Mouse (Mus musculus): Measurements from ENCODE around the gene Chrnd. TPM values are rescaled to one million over a fixed set of nuclear protein-coding genes. Genes with fewer than 3 reads are reported as not detected.

Gene Chrnd
- total and polyA plus RNA-seq, 2 experiments from 2014 or later, result not detected

DNA sequence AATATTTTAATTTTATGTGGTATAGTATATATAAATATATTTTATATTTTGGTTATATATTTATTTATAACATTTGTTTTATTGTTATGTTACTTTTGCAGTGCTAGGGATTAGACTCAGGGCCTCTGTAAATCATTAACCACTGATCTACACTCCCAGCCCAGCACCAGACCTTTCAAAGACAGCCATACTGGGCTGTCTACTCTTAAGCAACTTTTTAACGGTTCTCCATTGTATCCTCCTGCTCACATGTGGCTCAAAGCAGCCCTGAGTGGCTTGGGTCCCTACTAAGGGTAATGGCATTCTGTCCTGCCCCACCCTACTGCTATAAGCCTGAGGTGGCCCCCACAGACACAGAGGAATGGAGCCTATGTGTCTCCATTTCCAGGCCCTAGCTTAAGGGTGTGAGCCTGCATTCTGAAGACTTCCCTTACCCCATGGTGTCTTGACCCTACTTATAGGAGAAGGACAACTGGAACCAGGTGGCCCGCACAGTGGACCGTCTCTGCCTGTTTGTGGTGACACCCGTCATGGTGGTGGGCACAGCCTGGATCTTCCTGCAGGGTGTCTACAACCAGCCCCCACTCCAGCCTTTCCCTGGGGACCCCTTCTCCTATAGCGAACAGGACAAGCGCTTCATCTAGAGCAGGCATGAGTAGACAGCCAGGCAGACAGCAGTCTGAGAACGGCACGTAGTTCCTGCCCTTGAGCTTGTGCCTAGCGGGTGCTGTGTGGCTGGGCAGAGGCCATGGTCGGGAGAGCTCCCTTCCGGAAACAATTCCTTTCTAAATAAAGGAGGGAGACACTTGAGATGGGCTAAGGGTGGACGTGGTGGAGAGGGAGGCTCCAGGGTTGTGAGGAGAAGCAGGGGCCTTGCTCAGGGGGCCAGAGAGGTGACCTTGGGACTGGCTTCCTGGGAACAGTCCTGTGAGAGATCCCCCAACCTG, 8.0 kb downstream of the Chrnd start:
- WGBS, result 82% methylated on average over 12 of the region's 12 CpGs
- no peak overlapping the region for H3K4me2 ChIP-seq (ENCODE audit: low read depth)
- no peaks in the 10 kb centered on the region for H3K36me3 ChIP-seq (ENCODE audit: insufficient read depth)
- no peak overlapping the region for H3K27ac ChIP-seq (ENCODE audit: low read depth, low read length)
- DNase-seq, result no peak
- no peak for ATAC-seq
- no peaks in the 10 kb centered on the region for H3K4me1 ChIP-seq (ENCODE audit: insufficient read depth)
- no peaks in the 10 kb centered on the region for H3K9me3 ChIP-seq (ENCODE audit: low read length)
- no peak for TF ChIP-seq CTCF (IDR thresholded peaks at IDR 0.05; ENCODE audit: low read depth)
- H3K9ac ChIP-seq, result no peak overlapping the region
- no peak overlapping the region for H3K4me3 ChIP-seq (ENCODE audit: low read depth, low read length)
- H3K27me3 ChIP-seq (ENCODE audit: insufficient read depth, low read length), result no peaks in the 10 kb centered on the region

- H3K36me3 ChIP-seq (ENCODE audit: insufficient read depth), result no peaks in the 10 kb centered on the region
- H3K4me2 ChIP-seq (ENCODE audit: low read depth), result no peak overlapping the region
- 45% methylated on average over 2 of the region's 2 CpGs for WGBS
- H3K27ac ChIP-seq (ENCODE audit: low read depth, low read length), result no peak overlapping the region
- no peaks in the 10 kb centered on the region for H3K27me3 ChIP-seq (ENCODE audit: insufficient read depth, low read length)
- no peak for TF ChIP-seq CTCF (IDR thresholded peaks at IDR 0.05; ENCODE audit: low read depth)
- DNase-seq (no peak), ATAC-seq (no peak)
- no peaks in the 10 kb centered on the region for H3K4me1 ChIP-seq (ENCODE audit: insufficient read depth)
- no peak overlapping the region for H3K4me3 ChIP-seq (ENCODE audit: low read depth, low read length)
- H3K9me3 ChIP-seq (ENCODE audit: low read length), result no peaks in the 10 kb centered on the region
- no peak overlapping the region for H3K9ac ChIP-seq
Measured at GRCm38 (mm10) chr1:87200811-87201210, 10.4 kb downstream of the Chrnd start.

DNA sequence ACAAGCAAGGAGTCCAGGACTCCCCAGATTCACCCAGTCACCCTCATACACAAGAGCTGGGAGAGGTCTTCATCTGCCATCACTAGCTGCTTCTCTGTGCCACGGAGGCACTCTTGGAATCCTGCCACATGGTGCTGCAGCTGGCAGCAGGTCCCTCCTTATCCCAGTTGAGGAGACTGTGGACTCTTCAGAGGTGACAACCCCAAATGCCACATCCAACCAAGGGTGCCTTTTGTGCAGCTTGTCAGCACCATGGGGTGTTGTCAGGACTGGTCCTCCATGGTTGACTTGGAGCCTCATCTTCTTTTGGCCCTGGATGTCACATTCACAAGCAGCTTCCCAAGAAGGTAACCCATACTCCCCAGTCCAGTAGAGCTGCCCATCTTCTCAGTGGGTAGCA, 11.4 kb downstream of the Chrnd start:
- ATAC-seq (no peak), DNase-seq (no peak)
- Histone ChIP-seq H3K27ac (ENCODE audit: low read depth, low read length) (no peak overlapping the region), H3K9me3 (ENCODE audit: low read length) (no peaks in the 10 kb centered on the region), H3K4me1 (ENCODE audit: insufficient read depth) (no peaks in the 10 kb centered on the region), H3K36me3 (ENCODE audit: insufficient read depth) (no peaks in the 10 kb centered on the region), H3K4me2 (ENCODE audit: low read depth) (no peak overlapping the region), H3K27me3 (ENCODE audit: insufficient read depth, low read length) (no peaks in the 10 kb centered on the region), H3K9ac (no peak overlapping the region), H3K4me3 (ENCODE audit: low read depth, low read length) (no peak overlapping the region)
- no peak for TF ChIP-seq CTCF (IDR thresholded peaks at IDR 0.05; ENCODE audit: low read depth)
- 30% methylated on average over 1 of the region's 1 CpGs for WGBS

DNA sequence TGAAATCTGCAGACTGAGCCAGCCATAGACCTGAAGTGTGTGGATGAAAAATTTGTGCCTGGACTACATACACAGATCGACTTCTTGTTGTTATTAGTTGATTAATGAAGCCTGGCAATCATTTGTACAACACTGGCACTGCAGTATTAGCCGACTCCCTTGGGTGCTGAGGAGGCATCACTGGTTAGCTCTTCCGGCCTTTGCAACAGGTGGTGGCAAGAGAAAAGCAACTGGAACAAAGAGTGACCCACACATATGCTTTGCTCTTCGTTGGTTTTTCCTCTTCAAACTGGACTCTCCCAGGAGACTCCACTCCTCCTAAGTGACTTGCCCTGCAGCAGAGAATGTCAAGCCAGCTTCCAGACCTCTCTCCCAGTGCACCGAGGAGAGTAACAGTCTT, 13.4 kb downstream of the Chrnd start:
- WGBS, result 79% methylated on average over 5 of the region's 5 CpGs
- no peak overlapping the region for H3K4me3 ChIP-seq (ENCODE audit: low read depth, low read length)
- TF ChIP-seq CTCF (IDR thresholded peaks at IDR 0.05; ENCODE audit: low read depth), result no peak
- no peak overlapping the region for H3K27ac ChIP-seq (ENCODE audit: low read depth, low read length)
- no peak for DNase-seq
- H3K9ac ChIP-seq, result no peak overlapping the region
- H3K36me3 ChIP-seq (ENCODE audit: insufficient read depth), result no peaks in the 10 kb centered on the region
- no peak for ATAC-seq
- no peaks in the 10 kb centered on the region for H3K27me3 ChIP-seq (ENCODE audit: insufficient read depth, low read length)
- H3K4me1 ChIP-seq (ENCODE audit: insufficient read depth), result no peaks in the 10 kb centered on the region
- H3K4me2 ChIP-seq (ENCODE audit: low read depth), result no peak overlapping the region
- H3K9me3 ChIP-seq (ENCODE audit: low read length), result no peaks in the 10 kb centered on the region

GRCm38 (mm10) chr1:87204465-87204864, 14.1 kb downstream of the Chrnd start, which contains the start of gene Chrng:
Gene Chrng (plus strand): TSS chr1:87204657.
- WGBS, result 89% methylated on average over 7 of the region's 7 CpGs
- no peaks in the 10 kb centered on the region for H3K36me3 ChIP-seq (ENCODE audit: insufficient read depth)
- no peak within 1 kb of the TSS for H3K4me2 ChIP-seq (ENCODE audit: low read depth)
- H3K4me3 ChIP-seq (ENCODE audit: low read depth, low read length), result no peak within 1 kb of the TSS
- H3K27ac ChIP-seq (ENCODE audit: low read depth, low read length), result no peak within 1 kb of the TSS
- H3K27me3 ChIP-seq (ENCODE audit: insufficient read depth, low read length), result no peaks in the 10 kb centered on the region
- no peak for ATAC-seq
- no peak for TF ChIP-seq CTCF (IDR thresholded peaks at IDR 0.05; ENCODE audit: low read depth)
- no peaks in the 10 kb centered on the region for H3K4me1 ChIP-seq (ENCODE audit: insufficient read depth)
- no peak for DNase-seq
- H3K9ac ChIP-seq, result no peak within 1 kb of the TSS
- no peaks in the 10 kb centered on the region for H3K9me3 ChIP-seq (ENCODE audit: low read length)

- 76% methylated on average over 6 of the region's 6 CpGs for WGBS
Measured at GRCm38 (mm10) chr1:87205038-87205437, 14.6 kb downstream of the Chrnd start.

DNA sequence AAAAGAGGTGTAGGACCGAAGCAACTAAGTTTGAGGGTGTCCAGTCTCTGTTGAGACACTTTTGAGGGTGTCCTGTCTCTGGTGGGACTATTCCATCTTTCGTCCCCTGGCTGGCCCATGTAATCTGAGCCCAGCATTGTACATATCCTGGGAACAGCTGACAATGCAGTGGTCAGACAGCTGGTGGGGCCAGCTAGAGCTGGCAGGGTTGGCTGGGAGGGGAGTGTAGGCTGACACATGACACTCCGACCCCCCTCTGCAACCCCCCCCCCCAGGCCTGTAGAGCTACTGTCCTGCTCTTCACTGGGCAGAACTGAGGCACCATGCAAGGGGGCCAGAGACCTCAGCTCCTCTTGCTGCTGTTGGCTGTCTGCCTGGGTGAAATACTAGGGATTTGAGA, 15.1 kb downstream of the Chrnd start:
- no peak for ATAC-seq
- no peak overlapping the region for H3K9ac ChIP-seq
- no peaks in the 10 kb centered on the region for H3K4me1 ChIP-seq (ENCODE audit: insufficient read depth)
- no peaks in the 10 kb centered on the region for H3K27me3 ChIP-seq (ENCODE audit: insufficient read depth, low read length)
- H3K4me3 ChIP-seq (ENCODE audit: low read depth, low read length), result no peak overlapping the region
- H3K36me3 ChIP-seq (ENCODE audit: insufficient read depth), result no peaks in the 10 kb centered on the region
- 56% methylated on average over 3 of the region's 3 CpGs for WGBS
- no peak overlapping the region for H3K4me2 ChIP-seq (ENCODE audit: low read depth)
- no peak for TF ChIP-seq CTCF (IDR thresholded peaks at IDR 0.05; ENCODE audit: low read depth)
- no peaks in the 10 kb centered on the region for H3K9me3 ChIP-seq (ENCODE audit: low read length)
- DNase-seq, result no peak
- no peak overlapping the region for H3K27ac ChIP-seq (ENCODE audit: low read depth, low read length)

More at GRCm38 (mm10) chr1:87205038-87205437, 14.6 kb downstream of the Chrnd start:
- ATAC-seq (no peak), DNase-seq (no peak)
- Histone ChIP-seq H3K9me3 (ENCODE audit: low read length) (no peaks in the 10 kb centered on the region), H3K27me3 (ENCODE audit: insufficient read depth, low read length) (no peaks in the 10 kb centered on the region), H3K4me1 (ENCODE audit: insufficient read depth) (no peaks in the 10 kb centered on the region), H3K4me3 (ENCODE audit: low read depth, low read length) (no peak overlapping the region), H3K27ac (ENCODE audit: low read depth, low read length) (no peak overlapping the region), H3K9ac (no peak overlapping the region), H3K4me2 (ENCODE audit: low read depth) (no peak overlapping the region), H3K36me3 (ENCODE audit: insufficient read depth) (no peaks in the 10 kb centered on the region)
- TF ChIP-seq CTCF (IDR thresholded peaks at IDR 0.05; ENCODE audit: low read depth), result no peak
